Mouse (Mus musculus): Measurements from ENCODE around the gene Ceacam14. TPM values are rescaled to one million over a fixed set of nuclear protein-coding genes. Genes with fewer than 3 reads are reported as not detected.

Ceacam14 gene
- not detected in 2 replicates for polyA plus RNA-seq (2016; fragmentation: Nextera tagmentation; extraction: Ambion mirVana)

- WGBS, result 74% methylated on average over 4 of the region's 4 CpGs
- no peaks in the 10 kb centered on the region for H3K36me3 ChIP-seq (replicated peaks)
- H3K27ac ChIP-seq (replicated peaks), result no peak within 1 kb of the TSS
- peaks cover 64% of the 10 kb centered on the region for H3K9me3 ChIP-seq
- H3K27me3 ChIP-seq (replicated peaks; ENCODE audit: low read depth, poor library complexity, severe bottlenecking), result no peaks in the 10 kb centered on the region
- no peak within 1 kb of the TSS for H3K4me3 ChIP-seq
- no peak for DNase-seq (ENCODE audit: low spot score)
- no peaks in the 10 kb centered on the region for H3K4me1 ChIP-seq
Measured at GRCm38 (mm10) chr7:17812333-17812732, at the start of gene Ceacam14. Gene Ceacam14, plus strand, starts transcription at chr7:17812633.

Other genes with a start within 250 kb of the Ceacam14 start
- gene Ceacam5, start 99.4 kb upstream of the Ceacam14 start, polyA plus RNA-seq (2016; fragmentation: Nextera tagmentation; extraction: Ambion mirVana), result not detected in 2 replicates
- not detected in 2 replicates for gene Gm5155, start 59.1 kb downstream of the Ceacam14 start, polyA plus RNA-seq (2016; fragmentation: Nextera tagmentation; extraction: Ambion mirVana)
- not detected in 2 replicates for gene Ceacam11, start 159.5 kb downstream of the Ceacam14 start, polyA plus RNA-seq (2016; fragmentation: Nextera tagmentation; extraction: Ambion mirVana)
- gene Ceacam13, start 197.3 kb downstream of the Ceacam14 start, polyA plus RNA-seq (2016; fragmentation: Nextera tagmentation; extraction: Ambion mirVana), result not detected in 2 replicates

Data from embryonic facial prominence, embryonic 10.5 days (tissue).